In genomic region chr15:8655251-8655650, GRCm38 (mm10) we compare ENCODE assay signal across 17 mouse cellular contexts. TPM values are rescaled to one million over a fixed set of nuclear protein-coding genes. Genes with fewer than 3 reads are reported as not detected.
A peak's percentile ranks its signal among the peaks of the same experiment; 100 is the strongest.
DNase-seq lines count a peak whose midpoint lies in the region; ATAC-seq and TF ChIP-seq lines count a peak whose summit lies in the region.
"Had no signal": no experiment of that assay in that cellular context is flagged by ENCODE, and none has a peak within 500 bp of the region (broad histone marks: within the 10 kb centered on the region; RNA-seq: fewer than 3 reads in every experiment).

No protein-coding gene starts in this region.

- no peak for TF ChIP-seq CTCF in layer of hippocampus, adult 2 months (conservative IDR thresholded peaks at IDR 0.05)
- TF ChIP-seq CTCF in embryonic fibroblast, embryonic 13.5 days (IDR thresholded peaks at IDR 0.05; ENCODE audit: borderline replicate concordance, insufficient read depth, low read length): no peak

- no peak for ATAC-seq in intestine, embryonic 15.5 days
- ATAC-seq: inflammation-experienced regulatory T-cells, adult 6 months; liver, postnatal 0 days had no signal

- TF ChIP-seq POLR2A in embryonic fibroblast, embryonic 13.5 days (IDR thresholded peaks at IDR 0.05; ENCODE audit: low read depth, low read length): no peak

- H3K9me3 ChIP-seq in embryonic facial prominence, embryonic 10.5 days: no peaks in the 10 kb centered on the region
- H3K9me3 ChIP-seq in intestine, embryonic 15.5 days: no peaks in the 10 kb centered on the region
- H3K9me3 ChIP-seq: G1E; megakaryocyte, embryonic 14.5 days had no signal

- H3K27ac ChIP-seq in layer of hippocampus, adult 2 months: peak overlapping the region; percentile 21; the same call in 1 of the 2 replicates
- peak overlapping the region; percentile 65; the same call in 1 of the 2 replicates for H3K27ac ChIP-seq in embryonic facial prominence, embryonic 10.5 days (replicated peaks)
- H3K27ac ChIP-seq in embryonic fibroblast, embryonic 13.5 days (ENCODE audit: insufficient read depth, low read length): peak overlapping the region; percentile 67
- H3K27ac ChIP-seq in intestine, embryonic 15.5 days: no peak overlapping the region
- H3K27ac ChIP-seq: kidney, postnatal 0 days had no signal

- intact Hi-C loops in gastrocnemius, postnatal 36 days (cut with DNase I): no loop called here

- DNase-seq in gastrocnemius, postnatal 10 days: peak; percentile 18
- DNase-seq in gastrocnemius, postnatal 36 days: no peak
- no peak for DNase-seq in layer of hippocampus, adult 2 months (ENCODE audit: low spot score in 2 of 2)
- no peak for DNase-seq in layer of hippocampus, postnatal 10 days (ENCODE audit: low spot score in 2 of 2)
- DNase-seq in embryonic facial prominence, embryonic 10.5 days (ENCODE audit: low spot score): peak; percentile 51
- DNase-seq: adrenal gland, postnatal 36 days; cerebellum, postnatal 14 days; layer of hippocampus, adult 9-11 months; liver, postnatal 0 days; thymus, adult 18-20 months had no signal

- no peak overlapping the region for H3K9ac ChIP-seq in intestine, embryonic 15.5 days
- H3K9ac ChIP-seq: liver, postnatal 0 days had no signal

- 37% methylated on average over 9 of the region's 9 CpGs for WGBS in embryonic facial prominence, embryonic 10.5 days
- WGBS in intestine, embryonic 15.5 days: 64% methylated on average over 9 of the region's 9 CpGs

- H3K4me2 ChIP-seq in intestine, embryonic 15.5 days (replicated peaks): no peak overlapping the region

- H3K4me3 ChIP-seq in layer of hippocampus, adult 2 months: no peak overlapping the region
- no peak overlapping the region for H3K4me3 ChIP-seq in embryonic facial prominence, embryonic 10.5 days
- no peak overlapping the region for H3K4me3 ChIP-seq in embryonic fibroblast, embryonic 13.5 days (ENCODE audit: insufficient read depth, low read length)
- no peak overlapping the region for H3K4me3 ChIP-seq in intestine, embryonic 15.5 days (replicated peaks)
- H3K4me3 ChIP-seq: megakaryocyte, embryonic 14.5 days had no signal

- no peaks in the 10 kb centered on the region for H3K36me3 ChIP-seq in embryonic facial prominence, embryonic 10.5 days (replicated peaks)
- H3K36me3 ChIP-seq in intestine, embryonic 15.5 days: no peaks in the 10 kb centered on the region
- H3K36me3 ChIP-seq: G1E had no signal

- no peaks in the 10 kb centered on the region for H3K27me3 ChIP-seq in embryonic facial prominence, embryonic 10.5 days (replicated peaks; ENCODE audit: low read depth, poor library complexity, severe bottlenecking)
- H3K27me3 ChIP-seq in intestine, embryonic 15.5 days (replicated peaks): no peaks in the 10 kb centered on the region

- peaks cover 49% of the 10 kb centered on the region for H3K4me1 ChIP-seq in embryonic facial prominence, embryonic 10.5 days
- H3K4me1 ChIP-seq in embryonic fibroblast, embryonic 13.5 days (ENCODE audit: control insufficient read depth, insufficient read depth, low read length): no peaks in the 10 kb centered on the region; the same call in 1 of the 2 replicates
- H3K4me1 ChIP-seq in intestine, embryonic 15.5 days (replicated peaks): 0 out of 2 replicates have a peak, but pooled peaks cover 2% of the 10 kb centered on the region
- H3K4me1 ChIP-seq: megakaryocyte, embryonic 14.5 days had no signal

RNA-seq across cellular contexts. Expression of gene Slc1a3, which starts 55.3 kb away (rescaled TPM):
- total RNA-seq in gastrocnemius, postnatal 10 days (2021): 1 to 10 TPM; 3.7 to 4.3 TPM
- total RNA-seq in gastrocnemius, postnatal 36 days (2021): 1 to 10 TPM; 1.2 to 1.8 TPM
- 100 to 1,000 TPM; 388 to 405 TPM for total RNA-seq in layer of hippocampus, adult 2 months (2021)
- 100 to 1,000 TPM; 439 to 459 TPM for total RNA-seq in layer of hippocampus, postnatal 10 days (2021)
- polyA plus RNA-seq in embryonic facial prominence, embryonic 10.5 days (2016; fragmentation: Nextera tagmentation; extraction: Ambion mirVana): 24.2 and 25.7 TPM in 2 replicates
- 6.8 and 22.8 TPM in 2 replicates for polyA plus RNA-seq in embryonic fibroblast, embryonic 13.5 days (2011; ENCODE audit: insufficient read length, low read depth, missing spikeins)
- 6.5 and 6.8 TPM in 2 replicates for polyA plus RNA-seq in intestine, embryonic 15.5 days (2015; fragmentation: Nextera tagmentation; extraction: Ambion mirVana)
- total RNA-seq: neutrophil, adult 5-6 weeks had no signal
- polyA plus RNA-seq: G1E had no signal

Comparison
In these comparisons a context has a peak if more than half of its experiments do, and no peak if none do; other contexts are left out.
1. DNase-seq: peak in gastrocnemius, postnatal 10 days (single experiment) and embryonic facial prominence, embryonic 10.5 days (single experiment); none in gastrocnemius, postnatal 36 days (0 of 2), layer of hippocampus, adult 2 months (0 of 2) and layer of hippocampus, postnatal 10 days (0 of 2).
2. RNA of gene Slc1a3, which starts 55.3 kb away (total RNA-seq): 439 to 459 TPM in layer of hippocampus, postnatal 10 days and 388 to 405 TPM in layer of hippocampus, adult 2 months; 3.7 to 4.3 TPM in gastrocnemius, postnatal 10 days and 1.2 to 1.8 TPM in gastrocnemius, postnatal 36 days; every median in the first group is over 10 times any median in the second.